Mouse (Mus musculus): ENCODE results near the gene Rpsa.

GRCm38 (mm10) chr9:120151906-120152399 lies 24.5 kb downstream of the Rpsa start:
- TF ChIP-seq CTCF (IDR thresholded peaks at IDR 0.05; ENCODE audit: low read depth, low read length) (no peak), GATA1 (IDR thresholded peaks at IDR 0.05; ENCODE audit: borderline replicate concordance, low read length) (no peak), TAL1 (conservative IDR thresholded peaks at IDR 0.05; ENCODE audit: low read depth, low read length) (no peak), GATA2 (IDR thresholded peaks at IDR 0.05; ENCODE audit: borderline replicate concordance, low read depth, low read length) (no peak)
